ENCODE assay signal across 15 mouse cellular contexts in the genomic region with DNA sequence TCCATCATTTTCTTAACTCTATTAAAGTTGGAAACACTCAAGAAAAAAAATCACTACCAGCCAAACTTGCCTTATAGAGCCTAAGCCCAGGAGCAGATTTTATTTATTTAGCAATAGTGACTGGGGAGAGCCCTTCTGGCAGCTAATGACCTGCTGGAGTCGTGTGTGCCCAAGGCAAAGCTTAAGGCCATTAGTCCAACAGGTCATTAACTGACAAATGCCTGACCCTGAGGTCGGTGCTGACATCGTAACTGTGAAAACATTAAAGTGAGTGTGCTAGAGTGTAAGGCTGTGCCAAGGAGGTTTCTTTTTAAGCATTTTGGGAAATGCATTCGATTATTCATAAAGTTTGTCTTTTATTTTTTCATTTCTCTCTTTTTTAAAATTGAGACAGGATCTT.
"Had no signal": no experiment of that assay in that cellular context is flagged by ENCODE, and none has a peak within 500 bp of the region (broad histone marks: within the 10 kb centered on the region; RNA-seq: fewer than 3 reads in every experiment).

No protein-coding gene starts in this region.

- H3K4me2 ChIP-seq: limb, embryonic 13.5 days; lung, embryonic 15.5 days; midbrain, embryonic 12.5 days; neural tube, embryonic 13.5 days; stomach, embryonic 15.5 days had no signal

- DNase-seq: kidney, adult 9 months; layer of hippocampus, adult 9-11 months; layer of hippocampus, postnatal 36 days; lung, postnatal 14 days; retina, postnatal 1 day; thymus, adult 2 months; thymus, postnatal 25 days had no signal

- H3K27me3 ChIP-seq: limb, embryonic 13.5 days; lung, embryonic 15.5 days; midbrain, embryonic 12.5 days; neural tube, embryonic 13.5 days; stomach, embryonic 15.5 days had no signal

- H3K4me3 ChIP-seq: limb, embryonic 13.5 days; lung, embryonic 15.5 days; midbrain, embryonic 12.5 days; neural tube, embryonic 13.5 days; stomach, embryonic 15.5 days had no signal

- H3K36me3 ChIP-seq: limb, embryonic 13.5 days; lung, embryonic 15.5 days; midbrain, embryonic 12.5 days; neural tube, embryonic 13.5 days; stomach, embryonic 15.5 days had no signal

- ATAC-seq: midbrain, embryonic 16.5 days had no signal

- H3K9ac ChIP-seq: limb, embryonic 13.5 days; liver, embryonic 14.5 days; lung, embryonic 15.5 days; midbrain, embryonic 12.5 days; neural tube, embryonic 13.5 days; stomach, embryonic 15.5 days had no signal

- H3K9me3 ChIP-seq: limb, embryonic 13.5 days; lung, embryonic 15.5 days; midbrain, embryonic 12.5 days; neural tube, embryonic 13.5 days; stomach, embryonic 15.5 days had no signal

- H3K27ac ChIP-seq: kidney, postnatal 0 days; limb, embryonic 13.5 days; liver, embryonic 14.5 days; lung, embryonic 15.5 days; midbrain, embryonic 12.5 days; neural tube, embryonic 13.5 days; stomach, embryonic 15.5 days had no signal

- H3K4me1 ChIP-seq: limb, embryonic 13.5 days; lung, embryonic 15.5 days; midbrain, embryonic 12.5 days; neural tube, embryonic 13.5 days; stomach, embryonic 15.5 days had no signal
